Mouse (Mus musculus): ENCODE data around the gene Dpp6. TPM values are rescaled to one million over a fixed set of nuclear protein-coding genes. Genes with fewer than 3 reads are reported as not detected.

Gene Dpp6
- total RNA-seq, 2 experiments from 2014 or later = not detected

DNA sequence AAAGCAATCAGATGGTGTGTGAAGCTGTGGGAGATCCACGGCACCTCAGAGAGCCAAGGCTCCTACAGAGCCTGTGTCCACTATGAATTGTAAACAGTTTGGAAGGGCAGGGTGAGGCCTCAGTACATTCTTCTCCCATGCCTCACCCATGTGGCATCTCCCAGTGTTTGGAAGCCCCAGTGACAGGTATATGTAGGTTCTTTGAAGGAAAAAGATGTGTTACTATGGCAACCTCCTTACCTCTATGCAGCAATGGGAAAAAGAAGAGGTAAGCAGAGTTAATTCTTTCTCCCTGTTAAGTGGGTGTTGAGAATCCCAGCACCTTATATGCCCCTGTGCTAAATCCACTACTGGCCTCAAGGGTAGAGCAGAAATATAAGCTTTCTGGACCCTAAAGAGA, 351.5 kb downstream of the Dpp6 start:
- ATAC-seq (replicated peaks; ENCODE audit: low FRiP score, poor library complexity, severe bottlenecking) = no peak

GRCm38 (mm10) chr5:27184963-27185362, 368.0 kb downstream of the Dpp6 start:
- ATAC-seq (replicated peaks; ENCODE audit: low FRiP score, poor library complexity, severe bottlenecking) = no peak

DNA sequence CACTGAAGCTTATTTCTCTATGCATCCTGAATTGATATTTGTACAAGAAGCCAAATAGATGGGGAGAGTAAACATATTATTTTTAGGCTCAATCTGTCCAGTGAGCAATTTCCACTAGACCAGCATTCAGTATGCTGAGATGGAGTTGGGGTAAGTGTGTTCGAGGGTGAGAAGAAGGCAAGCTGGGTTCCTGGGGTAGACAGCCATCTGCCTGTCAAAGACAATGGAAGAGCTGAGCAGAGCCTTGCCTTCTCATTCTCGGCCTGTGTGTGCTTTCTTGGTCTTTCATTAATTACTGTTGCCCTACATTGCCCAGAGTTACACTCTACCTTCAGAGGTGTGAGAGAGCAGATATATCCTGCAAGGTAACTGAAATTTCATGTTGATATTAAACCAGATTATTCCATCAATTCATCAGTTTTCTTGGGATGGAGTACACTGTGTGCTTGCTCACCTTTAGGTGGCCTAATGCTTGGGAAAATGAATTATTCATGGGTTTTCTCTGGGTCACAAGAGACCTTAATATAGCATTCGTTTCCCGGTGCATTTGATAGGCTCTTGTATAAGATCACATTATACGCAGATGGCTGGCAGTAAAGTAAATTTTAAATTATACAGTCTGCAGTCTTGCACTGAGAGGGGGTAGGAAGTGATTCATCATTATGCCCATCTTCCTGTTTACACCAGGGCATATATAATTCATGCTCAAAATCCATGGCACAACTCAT, 374.4 kb downstream of the Dpp6 start:
- ATAC-seq (replicated peaks; ENCODE audit: low FRiP score, poor library complexity, severe bottlenecking) = no peak

GRCm38 (mm10) chr5:27194157-27194556, 377.2 kb downstream of the Dpp6 start:
- ATAC-seq (replicated peaks; ENCODE audit: low FRiP score, poor library complexity, severe bottlenecking) = no peak

GRCm38 (mm10) chr5:27194975-27195374, 378.0 kb downstream of the Dpp6 start:
- ATAC-seq (replicated peaks; ENCODE audit: low FRiP score, poor library complexity, severe bottlenecking) = no peak

- no peak for ATAC-seq (replicated peaks; ENCODE audit: low FRiP score, poor library complexity, severe bottlenecking)
Observed at GRCm38 (mm10) chr5:27200581-27201341, 383.8 kb downstream of the Dpp6 start.

DNA sequence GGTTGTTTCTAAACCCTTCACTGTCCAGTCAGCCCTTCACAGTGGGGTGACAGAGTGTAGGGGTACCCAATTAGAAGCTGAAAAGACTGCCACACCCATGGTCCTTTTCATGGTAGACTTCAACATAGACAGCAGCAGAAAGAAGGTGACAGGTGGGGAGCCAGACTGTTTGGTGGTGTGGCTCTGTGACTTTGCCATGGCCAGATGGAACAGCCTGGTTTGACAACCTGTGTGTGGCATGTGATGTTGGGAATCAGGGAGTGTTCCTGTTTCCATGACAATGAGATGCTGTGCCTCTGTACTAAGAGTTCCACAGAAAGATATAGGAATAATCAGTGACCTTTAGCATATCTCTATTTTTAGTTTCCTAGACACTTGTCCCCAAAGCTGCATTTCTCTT, 386.1 kb downstream of the Dpp6 start:
- no peak for ATAC-seq (replicated peaks; ENCODE audit: low FRiP score, poor library complexity, severe bottlenecking)

DNA sequence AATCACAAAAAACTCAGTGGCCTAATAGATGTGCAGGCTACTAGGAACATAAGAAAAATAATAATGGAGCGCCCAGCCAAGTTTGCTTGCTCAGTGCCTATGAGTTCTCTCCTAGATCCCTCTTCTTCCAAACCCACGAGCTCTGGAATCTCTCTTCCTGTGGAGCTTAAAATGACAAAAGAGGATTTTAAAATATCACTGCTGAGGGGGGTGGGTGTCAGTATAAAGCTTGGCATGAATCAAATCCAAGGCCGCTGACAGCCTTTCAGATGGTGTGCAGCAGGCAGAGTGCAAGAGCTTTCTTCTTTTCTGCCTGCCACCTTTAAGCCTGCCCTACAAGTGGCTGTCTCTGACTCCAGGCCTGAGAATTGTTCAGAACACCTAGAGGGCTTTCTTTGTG, 387.7 kb downstream of the Dpp6 start:
- no peak for ATAC-seq (replicated peaks; ENCODE audit: low FRiP score, poor library complexity, severe bottlenecking)

DNA sequence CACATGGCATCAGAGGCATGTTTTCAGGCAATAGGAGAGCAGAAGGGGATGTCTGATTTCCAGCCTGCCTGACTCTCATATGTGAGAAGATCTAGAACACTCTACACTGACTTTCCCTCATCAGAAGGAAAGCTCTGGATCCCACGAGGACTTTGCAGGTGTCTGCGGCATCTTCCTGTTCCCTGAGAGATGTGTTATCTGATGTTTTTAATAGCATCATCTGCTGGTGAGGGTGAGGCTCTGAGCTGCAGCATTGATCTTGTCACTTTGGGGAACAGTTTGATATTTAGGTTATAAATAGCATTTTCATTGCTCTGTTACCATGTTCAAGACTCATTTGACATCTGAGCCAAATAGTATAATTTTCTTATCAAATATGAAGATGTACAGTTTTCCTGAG, 388.8 kb downstream of the Dpp6 start:
- no peak for ATAC-seq (replicated peaks; ENCODE audit: low FRiP score, poor library complexity, severe bottlenecking)

DNA sequence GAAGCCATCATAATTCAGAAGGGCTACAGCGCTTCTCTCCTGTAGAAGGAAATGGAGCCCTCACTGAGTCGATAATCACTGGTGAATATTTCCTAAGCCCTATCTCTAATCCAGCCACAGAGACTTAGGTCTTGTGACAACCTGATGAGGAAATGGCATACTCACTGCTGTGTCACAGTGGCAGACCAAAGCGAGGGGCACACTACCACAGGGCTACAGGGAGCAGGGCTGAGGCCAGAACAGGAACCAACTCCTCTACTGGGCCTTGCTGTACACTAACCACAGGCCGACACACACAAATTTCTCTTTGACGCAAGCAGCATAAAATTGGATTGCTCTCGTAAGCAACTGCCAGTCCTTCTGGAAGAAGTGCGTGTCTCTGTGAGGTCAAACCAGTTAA, 389.2 kb downstream of the Dpp6 start:
- no peak for ATAC-seq (replicated peaks; ENCODE audit: low FRiP score, poor library complexity, severe bottlenecking)

DNA sequence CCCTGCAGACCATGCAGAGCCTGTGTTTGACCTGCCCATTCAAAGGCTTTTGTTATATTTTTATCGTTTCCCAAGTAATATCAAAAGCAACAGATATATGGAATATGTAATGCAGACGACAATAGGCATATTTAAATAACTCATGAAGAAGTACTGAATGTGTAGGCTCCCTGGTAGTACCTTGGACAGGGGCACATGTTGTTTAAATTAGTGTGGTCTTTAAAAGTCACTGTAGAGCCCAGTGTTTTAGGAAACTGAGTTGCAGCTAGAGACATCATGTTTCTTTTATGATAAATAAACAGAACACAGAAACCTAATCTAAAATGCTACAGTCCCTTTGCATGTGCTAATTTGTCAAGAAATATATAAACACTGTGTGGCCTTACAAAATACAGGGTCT, 403.1 kb downstream of the Dpp6 start:
- no peak for ATAC-seq (replicated peaks; ENCODE audit: low FRiP score, poor library complexity, severe bottlenecking)

GRCm38 (mm10) chr5:27242078-27242477, 425.1 kb downstream of the Dpp6 start:
- no peak for ATAC-seq (replicated peaks; ENCODE audit: low FRiP score, poor library complexity, severe bottlenecking)

GRCm38 (mm10) chr5:27243226-27243625, 426.2 kb downstream of the Dpp6 start:
- no peak for ATAC-seq (replicated peaks; ENCODE audit: low FRiP score, poor library complexity, severe bottlenecking)

- ATAC-seq (replicated peaks; ENCODE audit: low FRiP score, poor library complexity, severe bottlenecking) = no peak
Observed at GRCm38 (mm10) chr5:27247793-27248192, 430.8 kb downstream of the Dpp6 start.

DNA sequence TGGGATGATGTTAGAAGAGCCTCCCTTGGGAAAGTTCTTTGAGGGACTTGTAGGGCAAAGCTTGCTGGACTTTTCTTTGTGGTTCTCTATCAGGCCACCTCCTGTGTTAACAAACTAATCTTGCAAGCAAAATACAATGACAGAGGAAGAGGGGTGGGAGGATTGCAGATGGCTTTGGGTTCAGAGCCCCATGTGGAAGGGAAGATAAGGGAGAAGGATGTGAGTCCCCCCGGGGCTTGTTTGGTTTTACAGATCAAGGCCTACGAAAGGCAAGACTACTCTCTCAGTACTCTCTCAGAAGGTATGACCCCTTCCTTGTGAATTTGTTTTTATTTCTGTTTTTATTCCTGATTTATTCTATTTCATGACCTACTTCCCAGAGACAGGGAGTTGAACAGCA, 431.7 kb downstream of the Dpp6 start:
- ATAC-seq (replicated peaks; ENCODE audit: low FRiP score, poor library complexity, severe bottlenecking) = no peak

DNA sequence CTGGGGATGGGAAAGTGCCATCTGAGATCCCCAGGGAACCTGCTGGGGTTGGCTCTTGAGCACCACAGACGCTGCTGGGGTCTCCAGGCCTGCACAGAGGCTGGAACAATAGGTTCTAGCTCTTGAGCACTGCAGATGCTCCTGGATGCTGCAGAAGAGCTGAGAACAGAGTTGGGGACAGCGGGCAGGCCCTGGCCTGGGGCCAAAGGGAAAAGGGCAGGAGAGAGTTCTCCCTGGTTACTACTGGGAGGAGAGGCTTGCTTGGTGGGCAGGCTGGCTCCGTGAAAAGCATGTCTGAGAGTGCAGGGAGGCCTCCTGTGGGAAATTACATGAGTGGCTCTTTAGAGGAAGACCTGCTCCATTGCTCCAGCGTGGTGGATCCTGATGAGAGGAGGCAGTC, 432.9 kb downstream of the Dpp6 start:
- ATAC-seq (replicated peaks; ENCODE audit: low FRiP score, poor library complexity, severe bottlenecking) = no peak

- ATAC-seq (replicated peaks; ENCODE audit: low FRiP score, poor library complexity, severe bottlenecking) = no peak
Observed at GRCm38 (mm10) chr5:27250906-27251305, 433.9 kb downstream of the Dpp6 start.

- ATAC-seq (replicated peaks; ENCODE audit: low FRiP score, poor library complexity, severe bottlenecking) = no peak
Observed at GRCm38 (mm10) chr5:27251361-27251760, 434.4 kb downstream of the Dpp6 start.

DNA sequence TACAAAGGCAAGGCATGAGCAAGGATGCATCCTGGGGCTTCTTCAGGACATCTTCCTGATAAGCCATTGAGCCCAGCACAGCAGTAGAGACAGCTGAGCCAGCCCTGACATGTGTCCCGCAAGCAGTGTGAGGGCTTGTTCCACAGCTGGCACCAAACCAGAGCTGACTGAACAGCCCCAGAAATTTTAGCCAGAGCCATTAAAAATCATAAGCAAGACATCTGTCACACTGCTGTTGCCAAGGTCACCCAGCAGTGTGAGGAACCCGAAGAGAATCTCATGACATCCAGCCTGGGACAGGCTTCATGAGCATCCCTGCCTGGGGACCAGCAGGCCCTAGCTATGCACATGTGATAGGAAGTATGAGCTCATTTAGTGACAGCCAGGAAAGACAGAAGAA, 438.2 kb downstream of the Dpp6 start:
- no peak for ATAC-seq (replicated peaks; ENCODE audit: low FRiP score, poor library complexity, severe bottlenecking)

GRCm38 (mm10) chr5:27258636-27259035, 441.6 kb downstream of the Dpp6 start:
- no peak for ATAC-seq (replicated peaks; ENCODE audit: low FRiP score, poor library complexity, severe bottlenecking)
